1 mouse cellular context compared by ENCODE assay signal in the genomic region with DNA sequence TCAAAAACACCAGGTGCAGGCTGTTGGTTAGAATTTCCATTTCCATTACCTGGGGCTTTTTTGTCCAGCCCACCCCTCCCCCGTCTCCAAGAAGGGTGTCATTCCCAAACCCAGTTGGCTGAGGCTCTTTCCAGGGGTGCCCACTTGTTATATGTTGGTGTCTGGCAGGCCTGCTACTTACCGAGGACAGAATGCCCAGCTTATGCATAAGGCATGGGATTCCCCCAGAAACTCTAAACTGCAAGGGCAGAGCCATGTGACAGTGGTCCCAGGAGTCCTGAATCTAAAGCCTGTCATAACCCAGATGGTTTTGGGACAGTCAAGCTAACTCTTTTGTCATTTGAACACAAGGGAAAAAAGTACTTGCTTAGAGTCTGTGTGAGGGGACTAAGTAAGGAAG.
TF ChIP-seq lines count a peak whose summit lies in the region.

No protein-coding gene starts in this region.

TF ChIP-seq in CH12.LX, 34 proteins besides CTCF, POLR2A, EP300 and RAD21 (continued from another document):
- TF ChIP-seq KAT2A (IDR thresholded peaks at IDR 0.05; ENCODE audit: insufficient replicate concordance, low read length) (no peak), ZMIZ1 (IDR thresholded peaks at IDR 0.05; ENCODE audit: low read depth, low read length) (no peak), SMC3 (IDR thresholded peaks at IDR 0.05; ENCODE audit: low read depth, low read length) (no peak), TBP (conservative IDR thresholded peaks at IDR 0.05; ENCODE audit: low read depth, low read length) (no peak), PAX5 (IDR thresholded peaks at IDR 0.05; ENCODE audit: low read length) (no peak), MEF2A (IDR thresholded peaks at IDR 0.05; ENCODE audit: borderline replicate concordance, low read depth, low read length) (peak; percentile 69)
